Mouse (Mus musculus): Measurements from ENCODE around the gene Vps4b. TPM values are rescaled to one million over a fixed set of nuclear protein-coding genes. Genes with fewer than 3 reads are reported as not detected.

The Vps4b gene
- polyA plus RNA-seq (2014; fragmentation: Nextera tagmentation; extraction: Ambion mirVana): 30.9 and 39.5 TPM in 2 replicates

- no peaks in the 10 kb centered on the region for H3K9me3 ChIP-seq (ENCODE audit: control insufficient read depth, low read length)
- peak; percentile 99 for ATAC-seq (ENCODE audit: low FRiP score, low TSS enrichment)
- WGBS: under 1% methylated on average over 23 of the region's 23 CpGs
- peak within 1 kb of the TSS; percentile 87 for H3K27ac ChIP-seq (replicated peaks; ENCODE audit: low read depth, low read length)
- H3K9ac ChIP-seq (replicated peaks; ENCODE audit: low read length): peak within 1 kb of the TSS; percentile 94
- peak; percentile 98 for DNase-seq
- peak within 1 kb of the TSS; percentile 100 for H3K4me3 ChIP-seq (replicated peaks; ENCODE audit: low read depth, low read length)
- H3K4me2 ChIP-seq (ENCODE audit: low read length): peak within 1 kb of the TSS; percentile 82
- H3K27me3 ChIP-seq (ENCODE audit: control insufficient read depth, insufficient read depth, low read length): no peaks in the 10 kb centered on the region
- H3K36me3 ChIP-seq (ENCODE audit: control insufficient read depth, insufficient read depth, low read length): no peaks in the 10 kb centered on the region
- H3K4me1 ChIP-seq (ENCODE audit: control insufficient read depth, insufficient read depth, low read length): peaks cover 27% of the 10 kb centered on the region
Observed at GRCm38 (mm10) chr1:106796542-106796924, at the start of gene Vps4b. TSS of gene Vps4b (minus strand) at chr1:106796728.

- Histone ChIP-seq H3K9ac (replicated peaks; ENCODE audit: low read length) (no peak overlapping the region), H3K4me2 (ENCODE audit: low read length) (no peak overlapping the region), H3K27me3 (ENCODE audit: control insufficient read depth, insufficient read depth, low read length) (no peaks in the 10 kb centered on the region), H3K9me3 (ENCODE audit: control insufficient read depth, low read length) (no peaks in the 10 kb centered on the region), H3K27ac (replicated peaks; ENCODE audit: low read depth, low read length) (no peak overlapping the region), H3K4me1 (ENCODE audit: control insufficient read depth, insufficient read depth, low read length) (no peaks in the 10 kb centered on the region), H3K36me3 (ENCODE audit: control insufficient read depth, insufficient read depth, low read length) (no peaks in the 10 kb centered on the region), H3K4me3 (replicated peaks; ENCODE audit: low read depth, low read length) (no peak overlapping the region)
- no peak for DNase-seq
- 82% methylated on average over 4 of the region's 4 CpGs for WGBS
- ATAC-seq (ENCODE audit: low FRiP score, low TSS enrichment): no peak
Observed at GRCm38 (mm10) chr1:106828784-106829183, 32.3 kb upstream of the Vps4b start.

GRCm38 (mm10) chr1:106822297-106822696 is 25.8 kb upstream of the Vps4b start:
- no peaks in the 10 kb centered on the region for H3K4me1 ChIP-seq (ENCODE audit: control insufficient read depth, insufficient read depth, low read length)
- H3K27me3 ChIP-seq (ENCODE audit: control insufficient read depth, insufficient read depth, low read length): no peaks in the 10 kb centered on the region
- H3K4me3 ChIP-seq (replicated peaks; ENCODE audit: low read depth, low read length): no peak overlapping the region
- no peaks in the 10 kb centered on the region for H3K9me3 ChIP-seq (ENCODE audit: control insufficient read depth, low read length)
- H3K27ac ChIP-seq (replicated peaks; ENCODE audit: low read depth, low read length): no peak overlapping the region
- no peak overlapping the region for H3K9ac ChIP-seq (replicated peaks; ENCODE audit: low read length)
- no peaks in the 10 kb centered on the region for H3K36me3 ChIP-seq (ENCODE audit: control insufficient read depth, insufficient read depth, low read length)
- DNase-seq: peak; percentile 9
- H3K4me2 ChIP-seq (ENCODE audit: low read length): no peak overlapping the region
- ATAC-seq (ENCODE audit: low FRiP score, low TSS enrichment): no peak
- WGBS: 83% methylated on average over 3 of the region's 3 CpGs

GRCm38 (mm10) chr1:106818323-106818722 is 21.8 kb upstream of the Vps4b start:
- no peak overlapping the region for H3K27ac ChIP-seq (replicated peaks; ENCODE audit: low read depth, low read length)
- ATAC-seq (ENCODE audit: low FRiP score, low TSS enrichment) (no peak), DNase-seq (peak; percentile 57)
- no peak overlapping the region for H3K4me2 ChIP-seq (ENCODE audit: low read length)
- H3K36me3 ChIP-seq (ENCODE audit: control insufficient read depth, insufficient read depth, low read length): no peaks in the 10 kb centered on the region
- 30% methylated on average over 4 of the region's 4 CpGs for WGBS
- no peaks in the 10 kb centered on the region for H3K4me1 ChIP-seq (ENCODE audit: control insufficient read depth, insufficient read depth, low read length)
- no peak overlapping the region for H3K9ac ChIP-seq (replicated peaks; ENCODE audit: low read length)
- H3K4me3 ChIP-seq (replicated peaks; ENCODE audit: low read depth, low read length): no peak overlapping the region
- H3K27me3 ChIP-seq (ENCODE audit: control insufficient read depth, insufficient read depth, low read length): no peaks in the 10 kb centered on the region
- no peaks in the 10 kb centered on the region for H3K9me3 ChIP-seq (ENCODE audit: control insufficient read depth, low read length)

- Histone ChIP-seq H3K4me3 (replicated peaks; ENCODE audit: low read depth, low read length) (no peak overlapping the region), H3K4me2 (ENCODE audit: low read length) (no peak overlapping the region), H3K27me3 (ENCODE audit: control insufficient read depth, insufficient read depth, low read length) (no peaks in the 10 kb centered on the region), H3K27ac (replicated peaks; ENCODE audit: low read depth, low read length) (no peak overlapping the region), H3K9me3 (ENCODE audit: control insufficient read depth, low read length) (no peaks in the 10 kb centered on the region), H3K36me3 (ENCODE audit: control insufficient read depth, insufficient read depth, low read length) (no peaks in the 10 kb centered on the region), H3K4me1 (ENCODE audit: control insufficient read depth, insufficient read depth, low read length) (no peaks in the 10 kb centered on the region), H3K9ac (replicated peaks; ENCODE audit: low read length) (no peak overlapping the region)
- ATAC-seq (ENCODE audit: low FRiP score, low TSS enrichment) (no peak), DNase-seq (no peak)
- 91% methylated on average over 11 of the region's 11 CpGs for WGBS
Observed at GRCm38 (mm10) chr1:106816766-106817165, 20.2 kb upstream of the Vps4b start.

GRCm38 (mm10) chr1:106815265-106815664 is 18.7 kb upstream of the Vps4b start:
- no peak for DNase-seq
- Histone ChIP-seq H3K27ac (replicated peaks; ENCODE audit: low read depth, low read length) (no peak overlapping the region), H3K27me3 (ENCODE audit: control insufficient read depth, insufficient read depth, low read length) (no peaks in the 10 kb centered on the region), H3K36me3 (ENCODE audit: control insufficient read depth, insufficient read depth, low read length) (no peaks in the 10 kb centered on the region), H3K4me3 (replicated peaks; ENCODE audit: low read depth, low read length) (no peak overlapping the region), H3K9ac (replicated peaks; ENCODE audit: low read length) (no peak overlapping the region), H3K4me2 (ENCODE audit: low read length) (no peak overlapping the region), H3K9me3 (ENCODE audit: control insufficient read depth, low read length) (no peaks in the 10 kb centered on the region), H3K4me1 (ENCODE audit: control insufficient read depth, insufficient read depth, low read length) (no peaks in the 10 kb centered on the region)
- 89% methylated on average over 6 of the region's 6 CpGs for WGBS
- ATAC-seq (ENCODE audit: low FRiP score, low TSS enrichment): no peak

GRCm38 (mm10) chr1:106814864-106815263 is 18.3 kb upstream of the Vps4b start:
- H3K9ac ChIP-seq (replicated peaks; ENCODE audit: low read length): no peak overlapping the region
- no peak overlapping the region for H3K4me3 ChIP-seq (replicated peaks; ENCODE audit: low read depth, low read length)
- H3K4me1 ChIP-seq (ENCODE audit: control insufficient read depth, insufficient read depth, low read length): no peaks in the 10 kb centered on the region
- H3K27me3 ChIP-seq (ENCODE audit: control insufficient read depth, insufficient read depth, low read length): no peaks in the 10 kb centered on the region
- H3K36me3 ChIP-seq (ENCODE audit: control insufficient read depth, insufficient read depth, low read length): no peaks in the 10 kb centered on the region
- no peak for DNase-seq
- no peak overlapping the region for H3K4me2 ChIP-seq (ENCODE audit: low read length)
- ATAC-seq (ENCODE audit: low FRiP score, low TSS enrichment): no peak
- H3K9me3 ChIP-seq (ENCODE audit: control insufficient read depth, low read length): no peaks in the 10 kb centered on the region
- 64% methylated on average over 5 of the region's 5 CpGs for WGBS
- H3K27ac ChIP-seq (replicated peaks; ENCODE audit: low read depth, low read length): no peak overlapping the region

GRCm38 (mm10) chr1:106799931-106800330 is 3.4 kb upstream of the Vps4b start:
- DNase-seq: no peak
- Histone ChIP-seq H3K27me3 (ENCODE audit: control insufficient read depth, insufficient read depth, low read length) (no peaks in the 10 kb centered on the region), H3K9me3 (ENCODE audit: control insufficient read depth, low read length) (no peaks in the 10 kb centered on the region), H3K4me1 (ENCODE audit: control insufficient read depth, insufficient read depth, low read length) (peaks cover 15% of the 10 kb centered on the region), H3K4me2 (ENCODE audit: low read length) (no peak overlapping the region), H3K36me3 (ENCODE audit: control insufficient read depth, insufficient read depth, low read length) (no peaks in the 10 kb centered on the region), H3K9ac (replicated peaks; ENCODE audit: low read length) (no peak overlapping the region), H3K4me3 (replicated peaks; ENCODE audit: low read depth, low read length) (no peak overlapping the region), H3K27ac (replicated peaks; ENCODE audit: low read depth, low read length) (no peak overlapping the region)
- whole genome bisulfite sequencing: 81% methylated on average over 3 of the region's 3 CpGs
- ATAC-seq (ENCODE audit: low FRiP score, low TSS enrichment): no peak

- DNase-seq: no peak
- Histone ChIP-seq H3K4me2 (ENCODE audit: low read length) (no peak overlapping the region), H3K9me3 (ENCODE audit: control insufficient read depth, low read length) (no peaks in the 10 kb centered on the region), H3K36me3 (ENCODE audit: control insufficient read depth, insufficient read depth, low read length) (no peaks in the 10 kb centered on the region), H3K27ac (replicated peaks; ENCODE audit: low read depth, low read length) (no peak overlapping the region), H3K4me1 (ENCODE audit: control insufficient read depth, insufficient read depth, low read length) (peaks cover 21% of the 10 kb centered on the region), H3K9ac (replicated peaks; ENCODE audit: low read length) (no peak overlapping the region), H3K27me3 (ENCODE audit: control insufficient read depth, insufficient read depth, low read length) (no peaks in the 10 kb centered on the region), H3K4me3 (replicated peaks; ENCODE audit: low read depth, low read length) (no peak overlapping the region)
- 68% methylated on average over 1 of the region's 1 CpGs for WGBS
- ATAC-seq (ENCODE audit: low FRiP score, low TSS enrichment): no peak
Observed at GRCm38 (mm10) chr1:106799406-106799805, 2.9 kb upstream of the Vps4b start.

Measured in midbrain, embryonic 14.5 days (tissue).